8 mouse cellular contexts compared by ENCODE assay signal in genomic region chr5:96373106-96373505, GRCm38 (mm10). TPM values are rescaled to one million over a fixed set of nuclear protein-coding genes. Genes with fewer than 3 reads are reported as not detected.
A peak's percentile ranks its signal among the peaks of the same experiment; 100 is the strongest.
DNase-seq lines count a peak whose midpoint lies in the region; ATAC-seq and TF ChIP-seq lines count a peak whose summit lies in the region.
"Had no signal": no experiment of that assay in that cellular context is flagged by ENCODE, and none has a peak within 500 bp of the region (broad histone marks: within the 10 kb centered on the region; RNA-seq: fewer than 3 reads in every experiment).

No protein-coding gene starts in this region.

- no peak for TF ChIP-seq POLR2A in thymus, adult 2 months (IDR thresholded peaks at IDR 0.05; ENCODE audit: control insufficient read depth, extremely low read depth, insufficient read depth, low read length, poor library complexity)

- H3K9me3 ChIP-seq in liver, embryonic 12.5 days (replicated peaks): no peaks in the 10 kb centered on the region
- no peaks in the 10 kb centered on the region for H3K9me3 ChIP-seq in liver, postnatal 0 days (ENCODE audit: low read length)
- H3K9me3 ChIP-seq in forebrain, embryonic 12.5 days: no peaks in the 10 kb centered on the region
- H3K9me3 ChIP-seq in limb, embryonic 10.5 days (replicated peaks): no peaks in the 10 kb centered on the region
- no peaks in the 10 kb centered on the region for H3K9me3 ChIP-seq in stomach, embryonic 14.5 days (ENCODE audit: control insufficient read depth, low read depth, low read length)

- no peak for TF ChIP-seq CTCF in liver, postnatal 0 days (IDR thresholded peaks at IDR 0.05; ENCODE audit: low read depth)
- TF ChIP-seq CTCF in thymus, adult 2 months (IDR thresholded peaks at IDR 0.05; ENCODE audit: borderline replicate concordance, control insufficient read depth, extremely low read depth, insufficient read depth, low read length, poor library complexity): no peak

- no peak overlapping the region for H3K27ac ChIP-seq in liver, embryonic 12.5 days
- no peak overlapping the region for H3K27ac ChIP-seq in liver, postnatal 0 days (ENCODE audit: low read depth)
- 0 out of 2 replicates have a peak overlapping the region, but pooled peaks have one; percentile 83 for H3K27ac ChIP-seq in forebrain, embryonic 12.5 days
- peak overlapping the region; percentile 88 for H3K27ac ChIP-seq in limb, embryonic 10.5 days
- peak overlapping the region; percentile 77; the same call in 1 of the 2 replicates for H3K27ac ChIP-seq in stomach, embryonic 14.5 days (ENCODE audit: low read length)
- H3K27ac ChIP-seq in thymus, adult 2 months (ENCODE audit: control insufficient read depth, insufficient read depth, low read length): no peak overlapping the region
- H3K27ac ChIP-seq: macrophage had no signal

- H3K4me2 ChIP-seq in liver, embryonic 12.5 days: peak overlapping the region; percentile 69
- no peak overlapping the region for H3K4me2 ChIP-seq in liver, postnatal 0 days (ENCODE audit: low read depth, low read length)
- peak overlapping the region; percentile 93 for H3K4me2 ChIP-seq in forebrain, embryonic 12.5 days
- H3K4me2 ChIP-seq in stomach, embryonic 14.5 days (replicated peaks; ENCODE audit: low read depth, low read length): peak overlapping the region; percentile 86

- TF ChIP-seq EP300 in liver, postnatal 0 days (IDR thresholded peaks at IDR 0.05; ENCODE audit: low read depth): no peak

- 28% methylated on average over 6 of the region's 6 CpGs for WGBS in liver, embryonic 12.5 days (ENCODE audit: insufficient replicate concordance)
- 30% methylated on average over 6 of the region's 6 CpGs for WGBS in liver, postnatal 0 days (ENCODE audit: insufficient replicate concordance)
- WGBS in forebrain, embryonic 12.5 days: 28% methylated on average over 6 of the region's 6 CpGs
- WGBS in limb, embryonic 10.5 days: 33% methylated on average over 6 of the region's 6 CpGs
- WGBS in stomach, embryonic 14.5 days: 27% methylated on average over 6 of the region's 6 CpGs
- 38% methylated on average over 6 of the region's 6 CpGs for WGBS in thymus, adult 2 months

- H3K27me3 ChIP-seq in liver, embryonic 12.5 days (replicated peaks): peaks cover 66% of the 10 kb centered on the region
- peaks cover 28% of the 10 kb centered on the region for H3K27me3 ChIP-seq in liver, postnatal 0 days (ENCODE audit: insufficient read depth, low read length)
- peaks cover 7% of the 10 kb centered on the region; the same call in 1 of the 2 replicates for H3K27me3 ChIP-seq in forebrain, embryonic 12.5 days
- 0 out of 2 replicates have a peak, but pooled peaks cover 18% of the 10 kb centered on the region for H3K27me3 ChIP-seq in limb, embryonic 10.5 days (ENCODE audit: low read depth, poor library complexity, severe bottlenecking)
- H3K27me3 ChIP-seq in stomach, embryonic 14.5 days (ENCODE audit: control insufficient read depth, insufficient read depth, low read length): no peaks in the 10 kb centered on the region
- peaks cover 4% of the 10 kb centered on the region; the same call in 1 of the 2 replicates for H3K27me3 ChIP-seq in thymus, adult 2 months (ENCODE audit: control insufficient read depth, insufficient read depth, low read length)

- no peak overlapping the region for H3K4me3 ChIP-seq in liver, embryonic 12.5 days
- H3K4me3 ChIP-seq in liver, postnatal 0 days (ENCODE audit: low read depth, low read length): no peak overlapping the region
- H3K4me3 ChIP-seq in forebrain, embryonic 12.5 days (replicated peaks): peak overlapping the region; percentile 63
- H3K4me3 ChIP-seq in limb, embryonic 10.5 days: peak overlapping the region; percentile 67
- H3K4me3 ChIP-seq in stomach, embryonic 14.5 days (ENCODE audit: low read depth, low read length): peak overlapping the region; percentile 72
- H3K4me3 ChIP-seq in thymus, adult 2 months (ENCODE audit: control insufficient read depth, insufficient read depth, low read length): no peak overlapping the region

- no peak overlapping the region for H3K9ac ChIP-seq in liver, embryonic 12.5 days
- H3K9ac ChIP-seq in liver, postnatal 0 days (replicated peaks): no peak overlapping the region
- peak overlapping the region; percentile 72; the same call in 1 of the 2 replicates for H3K9ac ChIP-seq in forebrain, embryonic 12.5 days
- H3K9ac ChIP-seq in stomach, embryonic 14.5 days (replicated peaks; ENCODE audit: low read depth, low read length): no peak overlapping the region

- no peaks in the 10 kb centered on the region for H3K36me3 ChIP-seq in liver, embryonic 12.5 days
- no peaks in the 10 kb centered on the region for H3K36me3 ChIP-seq in liver, postnatal 0 days (replicated peaks; ENCODE audit: insufficient read depth, low read length)
- no peaks in the 10 kb centered on the region for H3K36me3 ChIP-seq in forebrain, embryonic 12.5 days (replicated peaks)
- H3K36me3 ChIP-seq in limb, embryonic 10.5 days: no peaks in the 10 kb centered on the region
- no peaks in the 10 kb centered on the region for H3K36me3 ChIP-seq in stomach, embryonic 14.5 days (ENCODE audit: control insufficient read depth, insufficient read depth, low read length)
- no peaks in the 10 kb centered on the region for H3K36me3 ChIP-seq in thymus, adult 2 months (ENCODE audit: control insufficient read depth, insufficient read depth, low read length)

- DNase-seq in liver, postnatal 0 days: no peak
- DNase-seq in limb, embryonic 10.5 days (ENCODE audit: low spot score): peak; percentile 38
- no peak for DNase-seq in thymus, adult 2 months
- DNase-seq in embryo, embryonic 11 days: no peak

- no peaks in the 10 kb centered on the region for H3K4me1 ChIP-seq in liver, embryonic 12.5 days
- H3K4me1 ChIP-seq in liver, postnatal 0 days (ENCODE audit: insufficient read depth): no peaks in the 10 kb centered on the region
- H3K4me1 ChIP-seq in forebrain, embryonic 12.5 days: peaks cover 22% of the 10 kb centered on the region
- peaks cover 20% of the 10 kb centered on the region for H3K4me1 ChIP-seq in limb, embryonic 10.5 days
- peaks cover 10% of the 10 kb centered on the region for H3K4me1 ChIP-seq in stomach, embryonic 14.5 days (ENCODE audit: control insufficient read depth, insufficient read depth, low read length)
- peaks cover 4% of the 10 kb centered on the region; the same call in 1 of the 2 replicates for H3K4me1 ChIP-seq in thymus, adult 2 months (replicated peaks; ENCODE audit: control insufficient read depth, insufficient read depth, low read length)

- no peak for ATAC-seq in liver, embryonic 12.5 days
- ATAC-seq in liver, postnatal 0 days: no peak
- peak; percentile 12; the same call in 1 of the 2 replicates for ATAC-seq in forebrain, embryonic 12.5 days (ENCODE audit: low FRiP score)
- ATAC-seq in stomach, embryonic 14.5 days (ENCODE audit: insufficient number of reproducible peaks, insufficient read depth, low FRiP score, low read depth): no peak

RNA-seq across cellular contexts. Expression of gene Fras1, which starts 0.6 kb away (rescaled TPM):
- 3.0 and 3.2 TPM in 2 replicates for polyA plus RNA-seq in liver, embryonic 12.5 days (2016; fragmentation: Nextera tagmentation; extraction: Ambion mirVana)
- polyA plus RNA-seq in liver, postnatal 0 days (2015; fragmentation: Nextera tagmentation; extraction: Ambion mirVana): 0.41 and 0.44 TPM in 2 replicates
- 8.5 and 10.8 TPM in 2 replicates for polyA plus RNA-seq in forebrain, embryonic 12.5 days (2016; fragmentation: Nextera tagmentation; extraction: Ambion mirVana)
- 10.1 and 12.8 TPM in 2 replicates for polyA plus RNA-seq in limb, embryonic 10.5 days (2016; fragmentation: Nextera tagmentation; extraction: Ambion mirVana)
- polyA plus RNA-seq in stomach, embryonic 14.5 days (2014; fragmentation: Nextera tagmentation; extraction: Ambion mirVana): 57.9 and 64.2 TPM in 2 replicates
- polyA plus RNA-seq in thymus, adult 2 months (2012; rRNA removed): 0.55 and 0.69 TPM in 2 replicates
- polyA plus RNA-seq: macrophage had no signal

Comparison
In these comparisons a context has a peak if more than half of its experiments do, and no peak if none do; other contexts are left out.
1. H3K27ac ChIP-seq: peak in forebrain, embryonic 12.5 days (single experiment), limb, embryonic 10.5 days (single experiment) and stomach, embryonic 14.5 days (single experiment); none in liver, embryonic 12.5 days (single experiment), liver, postnatal 0 days (single experiment) and thymus, adult 2 months (single experiment).
2. H3K4me3 ChIP-seq: peak in forebrain, embryonic 12.5 days (single experiment), limb, embryonic 10.5 days (single experiment) and stomach, embryonic 14.5 days (single experiment); none in liver, embryonic 12.5 days (single experiment), liver, postnatal 0 days (single experiment) and thymus, adult 2 months (single experiment).